Mouse (Mus musculus) layer of hippocampus, adult 2 months (tissue): ENCODE data around the gene Gm29666. TPM values are rescaled to one million over a fixed set of nuclear protein-coding genes. Genes with fewer than 3 reads are reported as not detected.

ENCODE experiments used
- DNase-seq, 2 experiments: peaks; one replicate each; pipeline ENCODE4 v3.0.0; 2022; ENCODE audit warnings: low spot score in 2 of 2
- H3K27ac ChIP-seq: fragments of 200-600 bp; 2 replicates; pipeline ENCODE4 v1.8.1; 2022
- H3K4me3 ChIP-seq: fragments of 200-600 bp; 2 replicates; pipeline ENCODE4 v1.8.1; 2022; ENCODE audit warnings: mild to moderate bottlenecking
- CTCF ChIP-seq: fragments of 200-600 bp; conservative IDR thresholded peaks from 2 replicates; pipeline ENCODE4 v1.8.1; 2022; ENCODE audit warnings: antibody characterized with exemption, mild to moderate bottlenecking, moderate library complexity
- microRNA-seq, 2 experiments: library from miRNA; unstranded; fragments of <30 nt; microRNA quantifications; one replicate each; pipeline ENCODE4 v1.2.0; 2021
- total RNA-seq, 2 experiments: library from RNA; stranded (reverse); gene quantifications; 2 replicates each; pipeline ENCODE4 v1.2.3; 2021

Gene Gm29666
- total RNA-seq, 2 experiments from 2014 or later, result 1.4 to 1.7 TPM

DNA sequence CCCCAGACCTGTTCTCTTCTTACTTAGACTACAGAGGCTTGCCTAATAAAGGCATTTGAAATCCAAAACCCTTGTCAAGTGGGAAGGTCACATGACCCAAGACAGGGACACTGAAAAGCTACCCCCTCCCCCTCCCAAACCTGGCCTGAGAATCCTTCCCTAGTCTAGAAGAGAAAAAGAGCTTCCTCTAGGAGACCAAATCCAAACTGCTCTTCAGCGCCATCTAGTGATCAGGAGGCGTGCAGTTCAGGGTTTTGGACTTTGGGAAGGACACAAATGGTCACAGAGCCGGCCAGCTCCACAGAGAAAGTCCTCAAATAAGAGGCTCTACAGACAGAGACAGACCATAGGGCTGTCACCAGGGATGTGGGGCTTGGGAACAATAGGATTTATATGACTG lies 28.2 kb downstream of the Gm29666 start:
- peak; percentile 53 to 78 for DNase-seq
- TF ChIP-seq CTCF, result peak; percentile 96
- no peak overlapping the region for H3K4me3 ChIP-seq
- H3K27ac ChIP-seq, result no peak overlapping the region

DNA sequence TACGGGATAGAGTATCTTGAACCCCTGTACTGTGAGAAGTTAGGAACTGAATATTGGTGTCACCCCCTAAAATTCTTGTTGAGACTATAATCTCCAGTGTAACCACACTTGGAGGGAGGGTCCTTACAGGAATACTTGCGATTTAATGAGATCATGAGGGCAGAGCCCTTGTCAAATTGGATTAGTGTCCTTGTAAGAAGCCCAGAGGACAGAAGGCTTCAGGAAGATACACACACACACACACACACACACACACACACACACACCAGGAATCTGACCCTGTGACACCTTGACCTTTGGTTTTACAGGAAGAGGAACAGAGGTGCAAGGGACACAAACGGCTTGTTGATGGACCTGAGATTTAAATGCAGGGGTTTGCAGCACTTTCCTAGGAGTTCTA lies 28.6 kb downstream of the Gm29666 start:
- no peak overlapping the region for H3K4me3 ChIP-seq
- DNase-seq, result no peak
- H3K27ac ChIP-seq, result no peak overlapping the region
- TF ChIP-seq CTCF, result no peak

DNA sequence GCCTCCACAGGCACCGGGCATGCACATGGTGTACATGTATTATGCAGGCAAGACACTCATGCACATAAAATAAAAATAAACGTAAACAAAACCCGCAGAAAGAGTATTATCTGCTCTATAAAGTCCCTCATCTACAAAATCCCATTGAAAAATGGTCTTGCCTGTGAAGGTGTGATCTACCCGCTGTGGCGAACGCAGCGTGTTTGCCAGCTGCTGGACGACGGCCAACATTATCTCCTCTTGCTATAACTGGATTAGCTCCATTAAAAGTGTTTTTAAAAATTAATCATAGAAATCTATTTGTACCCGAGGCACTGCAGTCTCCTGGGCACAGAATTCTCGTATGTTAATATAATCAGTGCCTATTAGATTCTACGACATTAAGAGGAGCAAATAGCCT lies 31.8 kb downstream of the Gm29666 start:
- DNase-seq, result peak; percentile 39 to 53
- TF ChIP-seq CTCF, result no peak
- Histone ChIP-seq H3K27ac (no peak overlapping the region), H3K4me3 (no peak overlapping the region)

DNA sequence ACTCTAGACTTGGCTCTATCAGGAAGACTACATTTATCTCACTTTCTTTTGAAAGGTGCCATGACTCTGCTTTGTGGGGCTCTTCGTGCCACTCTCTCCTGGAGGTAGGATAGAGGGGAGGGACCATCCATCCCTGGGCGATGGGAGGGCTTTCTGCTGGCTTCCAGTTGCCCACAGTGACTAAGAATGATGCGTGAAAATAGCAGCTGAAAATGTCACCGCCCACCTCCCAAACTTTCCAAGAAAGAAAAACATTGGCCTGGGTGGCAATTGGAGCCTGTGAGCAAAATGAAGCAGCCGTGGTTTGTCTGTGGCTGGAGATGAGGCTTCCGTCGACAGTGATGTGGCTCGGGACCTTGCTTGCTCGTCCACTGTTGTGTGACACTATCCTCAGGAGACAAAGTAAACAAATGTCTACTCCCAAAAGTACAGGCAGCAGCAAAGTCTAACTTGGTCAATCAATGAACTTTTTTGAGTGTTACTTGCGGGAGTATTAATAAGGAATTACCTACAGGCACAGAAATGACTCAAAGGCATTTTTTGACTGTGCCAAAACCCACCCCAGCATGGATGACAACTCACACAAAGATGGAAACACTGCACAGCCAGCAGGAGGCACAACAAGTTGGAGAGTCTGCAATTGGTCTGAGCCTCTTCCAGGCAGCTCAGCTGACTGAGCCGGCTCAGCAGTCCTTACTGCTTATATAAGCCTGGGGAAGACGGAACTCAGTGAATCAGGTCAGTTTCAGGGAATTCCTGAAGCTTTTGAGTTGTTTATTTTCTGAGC lies 42.6 kb downstream of the Gm29666 start:
- TF ChIP-seq CTCF, result peak; percentile 11; the same call in 1 of the 2 replicates
- Histone ChIP-seq H3K27ac (no peak overlapping the region), H3K4me3 (no peak overlapping the region)
- no peak for DNase-seq

DNA sequence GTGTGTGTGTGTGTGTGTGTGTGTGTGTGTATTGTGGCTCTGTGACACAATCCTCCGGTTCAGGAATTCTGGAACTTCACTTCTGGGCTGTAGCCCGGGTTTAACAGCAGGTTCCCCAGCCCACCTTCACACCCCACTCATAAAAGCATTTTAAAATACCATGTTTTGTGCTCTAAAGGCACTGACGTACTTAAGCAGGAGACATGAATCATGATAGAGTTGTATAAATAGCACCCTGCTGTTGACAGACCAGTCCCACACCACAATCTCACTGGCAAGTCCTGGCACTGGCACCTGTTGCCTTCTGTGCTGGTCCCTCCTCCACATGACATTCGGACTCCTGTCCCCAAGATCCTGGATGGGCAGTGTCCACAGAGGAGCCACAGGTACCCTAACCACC lies 46.0 kb downstream of the Gm29666 start:
- no peak overlapping the region for H3K27ac ChIP-seq
- DNase-seq, result no peak

DNA sequence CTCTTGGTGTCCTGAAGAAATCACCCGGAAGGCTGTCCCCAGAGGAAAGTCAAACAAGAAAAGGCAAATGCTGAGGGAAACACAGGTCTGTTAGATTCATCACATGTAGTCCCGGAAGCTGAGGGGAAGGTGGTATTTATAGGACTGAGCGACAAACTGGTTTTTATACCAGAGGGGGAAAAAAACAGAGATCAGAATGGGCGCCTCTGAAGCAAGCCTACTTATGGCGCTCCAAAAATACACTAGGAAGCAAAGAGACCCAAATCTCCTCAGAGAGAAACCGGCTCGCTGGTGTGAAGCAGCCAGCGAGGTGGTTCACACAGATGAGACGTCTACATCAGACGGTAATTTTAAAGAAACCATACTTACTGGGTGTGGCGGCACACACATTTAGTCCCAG lies 46.8 kb downstream of the Gm29666 start:
- TF ChIP-seq CTCF, result no peak
- Histone ChIP-seq H3K4me3 (no peak overlapping the region), H3K27ac (no peak overlapping the region)
- DNase-seq, result no peak

More for the DNA sequence above, 46.0 kb downstream of the Gm29666 start:
- no peak overlapping the region for H3K4me3 ChIP-seq
- TF ChIP-seq CTCF, result no peak

DNA sequence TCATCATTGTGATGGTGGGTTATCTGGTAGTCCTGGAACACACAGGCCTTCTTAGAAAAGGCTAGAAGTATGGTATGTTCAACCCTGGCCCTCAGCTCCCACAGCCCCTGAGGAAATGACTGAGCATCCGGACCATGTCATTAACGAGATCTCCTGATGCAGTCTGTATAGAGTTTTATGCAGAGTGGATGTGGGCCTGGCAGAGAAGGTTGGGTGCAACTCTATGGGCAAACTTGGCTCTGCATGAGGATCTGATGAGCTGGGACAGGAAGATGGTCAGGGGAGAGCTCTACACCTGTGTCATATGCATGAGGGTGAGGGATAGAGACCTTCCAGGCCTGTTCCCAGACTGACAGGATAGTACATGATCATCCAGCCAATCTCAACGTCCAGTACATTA lies 48.0 kb downstream of the Gm29666 start:
- H3K27ac ChIP-seq, result no peak overlapping the region
- no peak for TF ChIP-seq CTCF
- DNase-seq, result no peak
- H3K4me3 ChIP-seq, result no peak overlapping the region

DNA sequence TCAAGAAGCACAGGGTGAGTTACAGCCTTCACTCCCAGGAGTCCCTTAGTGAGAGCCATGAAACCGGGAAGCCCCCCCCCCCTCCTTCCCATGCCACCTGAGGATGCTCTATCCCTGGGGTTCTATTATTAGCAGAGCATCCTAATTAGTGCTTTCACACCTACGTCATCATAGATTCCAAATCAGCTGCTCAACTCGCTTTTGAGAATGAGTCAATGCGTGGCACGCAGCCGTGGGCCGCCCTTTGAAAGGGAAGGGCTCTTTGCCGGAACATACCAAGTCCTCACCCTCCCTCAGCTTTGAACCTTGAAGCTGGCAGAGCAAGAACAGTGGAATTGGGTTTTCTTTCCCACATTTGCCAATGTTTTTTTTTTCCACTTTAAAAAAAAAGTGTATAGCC lies 57.9 kb downstream of the Gm29666 start:
- no peak overlapping the region for H3K4me3 ChIP-seq
- DNase-seq, result no peak
- no peak for TF ChIP-seq CTCF
- H3K27ac ChIP-seq, result no peak overlapping the region

Small RNA genes within 50 kb of the gene (microRNA-seq; reads per million reads assigned to microRNA genes)
- 891 to 1,094 reads per million in 2 experiments for gene Mir1249

Other genes starting within 250 kb of the Gm29666 start
- under 1 TPM in 1 of 2 experiments, not detected in 1; 0.64 TPM for gene Arhgap8, start 200.0 kb downstream of the Gm29666 start, total RNA-seq
- 10 to 100 TPM in 1 of 2 experiments, 1 to 10 TPM in 1; 8.8 to 11.9 TPM for gene Phf21b, start 64.0 kb downstream of the Gm29666 start, total RNA-seq
- gene Nup50, start 3.4 kb upstream of the Gm29666 start, total RNA-seq, result 10 to 100 TPM; 32.0 to 33.3 TPM
- 10 to 100 TPM; 85.0 to 95.0 TPM for gene 5031439G07Rik, start 68.5 kb upstream of the Gm29666 start, total RNA-seq
- gene Upk3a, start 97.1 kb upstream of the Gm29666 start, total RNA-seq, result not detected
- gene Fam118a, start 108.9 kb upstream of the Gm29666 start, total RNA-seq, result 10 to 100 TPM; 26.9 to 35.9 TPM
- gene Smc1b, start 211.9 kb upstream of the Gm29666 start, total RNA-seq, result under 1 TPM; 0.08 to 0.12 TPM
- gene Ribc2, start 212.0 kb upstream of the Gm29666 start, total RNA-seq, result under 1 TPM; 0.44 to 0.49 TPM